Mouse (Mus musculus) heart, embryonic 10.5 days (tissue): ENCODE data around the gene Rab9. TPM values are rescaled to one million over a fixed set of nuclear protein-coding genes. Genes with fewer than 3 reads are reported as not detected.

Source experiments
- DNase-seq: peaks from one replicate; pipeline ENCODE4 v3.0.0-alpha.2; 2017; ENCODE audit warnings: low spot score
- H3K27ac ChIP-seq: fragments of 300-500 bp; sonication (generic); 2 replicates; pipeline ENCODE4 v1.5.1; 2016; ENCODE audit warnings: mild to moderate bottlenecking
- H3K27me3 ChIP-seq: fragments of 300-500 bp; sonication (generic); 2 replicates; pipeline ENCODE4 v1.6.1; 2016; ENCODE audit warnings: mild to moderate bottlenecking; ENCODE audit not compliant: poor library complexity, insufficient read depth, severe bottlenecking
- H3K36me3 ChIP-seq: fragments of 300-500 bp; sonication (generic); 2 replicates; pipeline ENCODE4 v1.6.1; 2016; ENCODE audit warnings: mild to moderate bottlenecking, moderate library complexity
- H3K4me1 ChIP-seq: fragments of 300-500 bp; sonication (generic); 2 replicates; pipeline ENCODE4 v1.6.1; 2016; ENCODE audit warnings: mild to moderate bottlenecking
- H3K4me3 ChIP-seq: fragments of 300-500 bp; sonication (generic); 2 replicates; pipeline ENCODE4 v1.5.1; 2016; ENCODE audit warnings: mild to moderate bottlenecking, moderate library complexity
- H3K9me3 ChIP-seq: fragments of 300-500 bp; sonication (generic); 2 replicates; pipeline ENCODE4 v1.6.1; 2016; ENCODE audit warnings: mild to moderate bottlenecking, moderate library complexity
- WGBS: fragments of 180-500 bp; shearing (Covaris S2); methylation state at CpG from one replicate; pipeline ENCODE4 v1.1.7; 2016; 5-methylcytosine and 5-hydroxymethylcytosine counted together
- polyA plus RNA-seq: library from polyadenylated mRNA; unstranded; fragments of >200 nt; fragmentation: Nextera tagmentation; extraction: Ambion mirVana; gene quantifications from 2 replicates; pipeline ENCODE4 v1.2.1, GENCODE M21; 2016

Rab9 gene
- polyA plus RNA-seq, 1 experiment from 2014 or later, result 38.7 TPM

DNA sequence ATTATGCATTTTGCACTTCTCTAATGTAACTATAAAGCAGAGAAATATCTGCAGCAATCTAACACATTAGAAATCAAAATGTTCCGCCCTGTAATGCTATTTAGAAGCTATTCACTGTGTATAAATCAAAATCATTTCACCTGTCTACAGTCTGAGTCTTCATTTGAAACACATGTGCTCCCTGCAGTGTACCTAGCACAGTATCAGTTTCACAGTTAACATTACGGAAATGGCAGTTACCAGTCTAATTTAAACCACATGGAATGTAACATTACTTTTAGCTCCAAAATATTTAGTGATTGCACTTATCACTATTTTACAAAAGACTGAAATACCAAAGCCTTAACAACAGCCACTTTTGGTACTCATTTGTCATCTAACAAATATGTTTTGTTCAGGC lies 44.9 kb downstream of the Rab9 start:
- Histone ChIP-seq H3K9me3 (no peaks in the 10 kb centered on the region), H3K4me1 (no peaks in the 10 kb centered on the region), H3K27me3 (no peaks in the 10 kb centered on the region; the same call in 1 of the 2 replicates), H3K36me3 (no peaks in the 10 kb centered on the region), H3K27ac (no peak overlapping the region), H3K4me3 (no peak overlapping the region)
- DNase-seq, result no peak
- 81% methylated on average over 2 of the region's 2 CpGs for WGBS

DNA sequence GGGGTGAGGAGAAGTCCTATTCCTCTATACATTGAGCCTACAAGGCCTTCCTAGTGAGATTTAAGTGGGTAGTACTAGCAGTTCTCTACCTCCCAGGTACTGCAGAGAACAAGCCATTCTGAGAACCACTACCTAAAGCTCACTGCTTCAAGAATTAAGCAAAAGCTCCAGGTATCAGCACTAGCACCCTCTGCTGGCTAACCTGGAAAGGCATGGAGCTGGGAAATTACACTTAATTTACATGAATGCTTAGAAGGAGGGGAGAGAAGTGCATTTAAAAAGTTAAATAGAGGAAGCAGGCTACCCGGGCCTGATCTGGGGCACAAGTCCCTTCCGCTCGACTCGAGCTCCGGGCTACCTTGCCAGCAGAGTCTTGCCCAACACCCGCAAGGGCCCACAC lies 63.5 kb downstream of the Rab9 start:
- H3K27me3 ChIP-seq, result no peaks in the 10 kb centered on the region
- DNase-seq, result no peak
- no peaks in the 10 kb centered on the region for H3K4me1 ChIP-seq
- no peaks in the 10 kb centered on the region for H3K36me3 ChIP-seq
- no peak overlapping the region for H3K27ac ChIP-seq
- no peaks in the 10 kb centered on the region for H3K9me3 ChIP-seq
- H3K4me3 ChIP-seq, result no peak overlapping the region
- 91% methylated on average over 6 of the region's 6 CpGs for WGBS

- Histone ChIP-seq H3K27me3 (peaks cover 4% of the 10 kb centered on the region; the same call in 1 of the 2 replicates), H3K27ac (no peak overlapping the region), H3K9me3 (no peaks in the 10 kb centered on the region), H3K36me3 (peaks cover 19% of the 10 kb centered on the region; the same call in 1 of the 2 replicates), H3K4me1 (no peaks in the 10 kb centered on the region), H3K4me3 (no peak overlapping the region)
- DNase-seq, result no peak
Measured at GRCm38 (mm10) chrX:166407865-166408264, 71.8 kb downstream of the Rab9 start.

Other genes starting within 250 kb of the Rab9 start
- gene Gpm6b, start 241.0 kb downstream of the Rab9 start, polyA plus RNA-seq, result 3.2 and 4.5 TPM in 2 replicates
- 32.4 and 39.8 TPM in 2 replicates for gene Trappc2, start 39.3 kb downstream of the Rab9 start, polyA plus RNA-seq
- gene Ofd1, start 39.2 kb downstream of the Rab9 start, polyA plus RNA-seq, result 4.8 and 6.0 TPM in 2 replicates
- 7.0 and 8.0 TPM in 2 replicates for gene Tceanc, start 38.7 kb upstream of the Rab9 start, polyA plus RNA-seq
- gene Egfl6, start 105.9 kb upstream of the Rab9 start, polyA plus RNA-seq, result 1.9 and 2.3 TPM in 2 replicates